Mouse (Mus musculus) brain, adult 2 months (tissue): ENCODE measurements around the gene Ano1.

Source experiments
- DNase-seq: peaks from one replicate; pipeline ENCODE4 v3.0.0; 2011; ENCODE audit warnings: low read depth, low spot score

Gene Ano1

GRCm38 (mm10) chr7:144583619-144584018 lies 168.2 kb downstream of the Ano1 start:
- DNase-seq = peak; percentile 85

GRCm38 (mm10) chr7:144582284-144582980 lies 169.3 kb downstream of the Ano1 start, which contains the start of gene Fadd:
Gene Fadd, minus strand, starts transcription at chr7:144582463.
- DNase-seq = peak; percentile 96

GRCm38 (mm10) chr7:144581559-144582283 lies 170.1 kb downstream of the Ano1 start:
- peak; percentile 81 for DNase-seq

DNA sequence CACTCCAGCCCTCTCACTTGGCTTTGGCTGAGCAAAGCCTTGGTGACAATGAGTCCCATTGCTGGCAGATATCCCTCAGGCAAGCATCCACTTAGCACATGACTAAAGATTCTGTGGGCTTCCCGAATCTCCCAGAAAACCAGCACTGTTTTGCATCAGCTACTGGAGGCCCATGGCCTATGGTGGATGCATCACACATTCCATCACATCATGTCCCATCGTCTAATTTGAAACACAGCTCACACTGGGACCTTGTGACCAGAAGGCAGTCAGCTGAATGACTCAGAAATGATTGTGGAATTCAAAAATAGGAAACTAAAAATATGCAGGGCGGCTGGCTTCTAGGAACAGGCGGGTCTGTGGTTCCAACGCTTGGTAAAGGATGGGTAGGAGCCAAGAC lies 173.9 kb downstream of the Ano1 start:
- peak; percentile 75 for DNase-seq

DNA sequence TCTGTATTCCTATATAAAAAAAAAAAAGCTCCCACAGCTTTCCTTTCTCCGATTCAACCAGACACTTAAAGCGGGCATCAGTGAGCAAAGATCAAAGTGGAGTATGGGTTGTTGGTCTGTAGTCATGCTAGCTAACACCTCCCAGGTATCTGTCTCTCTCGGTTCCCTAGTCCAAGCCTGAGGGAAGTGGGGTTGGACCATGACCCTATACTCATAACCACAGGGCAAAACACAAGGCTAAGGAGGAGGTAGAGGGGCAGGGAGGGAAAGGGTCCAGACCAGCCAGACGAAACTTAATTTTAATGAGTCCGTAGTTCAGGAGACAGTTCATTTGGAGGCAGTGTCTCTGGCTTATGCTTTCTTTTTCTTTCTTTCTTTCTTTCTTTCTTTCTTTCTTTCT lies 179.5 kb downstream of the Ano1 start:
- no peak for DNase-seq

DNA sequence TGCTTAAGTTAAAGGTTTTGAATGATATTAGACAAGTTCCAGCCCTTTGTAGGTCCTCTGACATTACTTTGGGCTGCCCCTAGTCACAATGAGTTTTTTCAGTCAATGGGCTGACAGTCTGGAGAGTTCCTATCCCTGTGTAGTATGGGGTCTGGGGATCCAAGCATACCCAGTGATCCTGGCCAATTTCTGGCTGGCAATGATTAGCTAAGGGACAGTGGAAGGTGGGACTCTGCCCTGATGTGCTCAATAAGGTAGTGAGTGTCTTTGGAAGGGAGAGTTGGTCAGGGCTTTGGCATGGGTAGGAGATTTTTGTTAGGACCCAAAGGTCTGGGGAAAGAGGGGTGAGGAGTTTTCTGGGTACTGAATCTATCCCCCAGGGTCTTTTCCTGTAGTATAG lies 180.2 kb downstream of the Ano1 start:
- DNase-seq = no peak

DNA sequence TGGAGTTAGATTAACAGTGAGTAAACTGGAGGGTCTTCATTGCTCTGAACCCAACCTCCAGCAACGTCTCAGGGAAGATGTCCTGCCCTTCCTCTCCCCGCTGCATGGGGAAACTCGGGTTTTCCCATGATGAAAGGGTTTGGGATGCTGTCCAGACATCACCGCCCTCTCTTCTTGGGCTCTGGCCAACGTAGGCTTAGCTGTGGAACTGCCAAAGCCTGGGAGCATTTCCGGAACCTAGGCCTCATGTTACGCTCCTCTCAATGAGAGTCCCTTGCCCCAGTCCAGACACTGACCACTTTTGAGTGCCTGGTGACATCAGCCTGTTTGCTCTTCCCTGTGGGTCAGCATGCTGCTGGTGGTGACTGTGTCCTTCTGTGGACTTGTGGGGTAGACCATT lies 182.3 kb downstream of the Ano1 start:
- peak; percentile 44 for DNase-seq

GRCm38 (mm10) chr7:144568091-144568490 lies 183.7 kb downstream of the Ano1 start:
- DNase-seq = no peak

- DNase-seq = no peak
Observed at GRCm38 (mm10) chr7:144566921-144567682, 184.7 kb downstream of the Ano1 start.

DNA sequence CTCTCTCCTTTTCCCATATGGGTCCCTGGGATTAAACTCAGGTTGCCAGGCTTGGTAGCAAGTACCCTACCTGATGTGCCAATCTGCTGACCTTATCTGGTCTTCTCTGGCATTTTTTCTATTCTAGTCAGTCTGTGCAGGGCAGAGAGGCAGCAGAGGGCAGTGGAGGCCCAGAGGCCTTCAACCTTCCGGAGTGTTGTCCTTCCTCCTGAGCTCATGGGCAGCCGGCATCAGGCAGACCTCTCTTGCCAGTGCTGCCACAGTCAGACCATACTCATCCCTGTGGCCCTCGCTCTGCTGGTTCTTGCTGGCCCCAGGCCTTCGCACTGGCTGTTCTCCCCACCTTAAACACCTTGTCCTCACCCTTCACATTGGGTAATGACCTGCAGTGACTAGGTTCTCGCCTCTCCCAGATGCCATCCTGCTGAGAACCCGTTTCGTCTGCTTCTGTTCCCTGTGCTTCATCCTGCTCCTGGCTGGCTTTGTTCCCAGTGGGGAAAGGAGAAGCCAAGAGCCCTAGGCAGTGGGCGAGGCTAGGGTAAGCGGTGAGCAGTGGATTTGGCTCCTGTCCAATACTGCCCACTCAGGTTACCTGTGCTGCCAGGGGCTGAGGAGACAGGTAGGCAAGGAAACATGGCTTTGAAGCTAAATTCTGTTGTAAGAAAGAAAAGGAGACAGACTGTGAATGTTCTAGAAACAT lies 188.2 kb downstream of the Ano1 start:
- peak; percentile 32 for DNase-seq

DNA sequence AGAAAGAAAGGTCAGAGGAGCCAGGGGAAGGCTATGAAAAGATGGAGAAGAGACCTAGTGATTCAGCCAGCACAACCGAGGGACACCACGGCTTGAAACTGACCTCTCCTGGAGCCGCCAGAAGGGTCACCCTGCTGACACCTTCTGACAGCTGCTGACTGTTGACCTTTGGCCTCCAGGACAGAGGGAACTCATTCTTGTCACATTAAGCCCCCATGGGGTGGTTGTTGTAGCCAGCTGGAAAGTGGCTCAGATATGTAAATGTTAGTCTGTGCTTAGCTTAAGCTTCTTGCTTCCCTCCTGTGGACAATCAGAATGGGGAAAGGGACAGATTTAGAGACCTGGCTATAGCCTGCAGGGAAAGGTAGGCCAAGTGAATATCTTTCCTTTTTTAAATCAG lies 189.8 kb downstream of the Ano1 start:
- DNase-seq = no peak

DNA sequence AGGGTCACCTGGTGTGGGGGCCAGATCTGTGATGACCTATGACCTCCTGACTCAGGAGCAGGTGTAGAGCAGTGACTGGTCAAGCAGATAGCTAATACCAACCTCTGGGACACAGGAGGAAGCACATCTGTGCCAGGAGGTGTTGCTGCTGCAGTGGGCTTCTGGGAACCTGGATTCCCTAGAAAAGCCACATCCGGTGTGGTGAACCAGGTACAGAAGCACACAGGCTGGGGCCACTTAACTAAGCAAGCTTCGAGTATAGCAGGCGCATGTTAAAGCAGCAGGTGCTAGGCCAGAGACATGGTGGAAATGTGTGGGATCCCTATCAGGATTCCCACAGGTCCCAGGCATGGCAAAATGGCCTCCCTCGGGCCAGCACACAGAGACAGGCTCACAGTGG lies 191.2 kb downstream of the Ano1 start:
- DNase-seq = no peak

DNA sequence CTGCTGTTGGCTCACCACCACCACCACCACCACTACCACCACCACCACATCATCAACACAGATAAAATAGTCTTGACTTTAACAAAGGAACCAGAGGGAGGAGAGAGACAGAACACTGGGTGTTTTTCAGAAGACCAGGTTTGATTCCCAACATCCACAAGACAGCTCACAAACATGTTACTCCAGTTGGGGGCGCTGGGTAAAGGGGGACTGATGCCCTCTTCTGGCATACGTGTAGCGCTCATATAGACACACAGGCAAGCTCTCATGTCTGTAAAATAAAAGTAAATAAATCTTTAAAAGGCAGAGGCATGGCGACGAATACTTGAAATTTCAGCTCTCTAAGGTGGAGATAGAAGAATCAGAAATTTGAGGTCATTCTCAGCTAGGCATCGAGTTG lies 193.2 kb downstream of the Ano1 start:
- no peak for DNase-seq

GRCm38 (mm10) chr7:144554123-144554472 lies 197.7 kb downstream of the Ano1 start:
- DNase-seq = no peak

- peak; percentile 98 for DNase-seq
Observed at GRCm38 (mm10) chr7:144553237-144554122, 198.3 kb downstream of the Ano1 start, which contains the start of gene Ppfia1. Gene Ppfia1, minus strand, starts transcription at chr7:144553729.

GRCm38 (mm10) chr7:144552274-144552673 lies 199.5 kb downstream of the Ano1 start:
- DNase-seq = no peak

GRCm38 (mm10) chr7:144550811-144551210 lies 201.0 kb downstream of the Ano1 start:
- no peak for DNase-seq

DNA sequence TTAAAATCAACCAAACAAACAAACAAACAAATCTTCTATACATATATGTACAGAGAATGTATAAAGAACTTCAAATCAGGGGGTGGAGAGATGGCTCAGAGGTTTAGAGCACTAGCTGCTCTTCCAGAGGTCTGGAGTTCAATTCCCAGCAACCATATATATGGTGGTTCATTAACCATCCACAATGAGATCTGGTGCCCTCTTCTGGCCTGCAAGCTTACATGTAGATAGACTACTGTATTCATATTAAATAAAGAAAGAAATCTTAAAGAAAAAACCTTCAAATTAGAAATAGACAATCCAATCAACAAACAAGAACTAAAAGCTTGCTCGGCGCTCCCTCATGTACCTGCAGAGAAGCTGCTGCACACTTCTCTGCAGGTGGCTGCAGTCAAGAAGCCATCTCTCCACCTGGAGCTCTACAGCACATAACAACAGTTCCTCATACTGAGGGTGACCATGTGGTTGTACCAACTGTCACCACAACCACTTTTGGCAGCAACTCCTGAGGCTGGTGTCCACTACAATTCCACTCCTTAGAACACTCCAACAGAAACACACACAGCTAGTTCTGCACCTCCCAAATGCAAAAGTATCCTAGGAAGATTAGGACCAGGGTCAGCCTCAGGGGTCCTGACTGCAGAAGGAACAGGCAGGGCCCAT lies 201.7 kb downstream of the Ano1 start:
- peak; percentile 96 for DNase-seq

- DNase-seq = no peak
Observed at GRCm38 (mm10) chr7:144545231-144545630, 206.5 kb downstream of the Ano1 start.

DNA sequence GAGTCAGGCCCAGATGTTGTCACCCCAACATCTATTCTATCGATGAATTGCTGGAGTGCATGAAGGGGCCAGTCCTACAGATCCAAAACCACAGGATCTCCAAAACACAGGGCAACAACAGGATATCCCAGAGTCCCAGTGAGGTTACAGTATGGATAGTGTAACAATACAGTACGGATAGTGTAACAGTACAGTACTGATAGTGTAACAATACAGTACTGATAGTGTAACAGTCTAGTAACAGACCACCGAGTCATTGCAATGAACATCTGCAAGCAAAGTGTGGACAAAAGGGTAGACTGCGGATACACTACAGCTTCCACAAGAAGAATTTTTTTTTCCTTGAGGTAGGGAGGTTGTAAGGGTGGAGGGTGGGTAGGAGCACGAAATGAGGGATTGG lies 210.4 kb downstream of the Ano1 start:
- DNase-seq = no peak
